Mouse (Mus musculus): Measurements from ENCODE around the gene Fhad1.

Fhad1 gene

DNA sequence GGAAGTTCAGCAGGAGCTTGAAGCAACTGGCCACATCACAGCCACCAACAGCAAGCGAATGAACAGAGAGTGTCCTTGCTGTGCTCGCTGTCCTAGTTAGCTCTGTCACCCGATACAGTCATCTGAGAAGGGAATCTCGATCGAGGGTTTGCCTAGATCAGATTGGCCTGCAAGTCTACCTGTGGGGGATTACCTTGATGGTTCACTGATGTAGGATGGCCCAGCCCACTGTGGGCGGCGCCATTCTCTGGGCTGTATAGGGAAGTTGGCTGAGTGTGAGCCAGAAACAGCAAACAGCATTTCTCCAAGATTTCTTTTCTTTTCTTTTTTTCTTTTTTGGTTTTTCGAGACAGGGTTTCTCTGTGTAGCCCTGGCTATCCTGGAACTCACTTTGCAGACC lies 150.4 kb downstream of the Fhad1 start:
- DNase-seq (ENCODE audit: low spot score in 2 of 2): no peak

DNA sequence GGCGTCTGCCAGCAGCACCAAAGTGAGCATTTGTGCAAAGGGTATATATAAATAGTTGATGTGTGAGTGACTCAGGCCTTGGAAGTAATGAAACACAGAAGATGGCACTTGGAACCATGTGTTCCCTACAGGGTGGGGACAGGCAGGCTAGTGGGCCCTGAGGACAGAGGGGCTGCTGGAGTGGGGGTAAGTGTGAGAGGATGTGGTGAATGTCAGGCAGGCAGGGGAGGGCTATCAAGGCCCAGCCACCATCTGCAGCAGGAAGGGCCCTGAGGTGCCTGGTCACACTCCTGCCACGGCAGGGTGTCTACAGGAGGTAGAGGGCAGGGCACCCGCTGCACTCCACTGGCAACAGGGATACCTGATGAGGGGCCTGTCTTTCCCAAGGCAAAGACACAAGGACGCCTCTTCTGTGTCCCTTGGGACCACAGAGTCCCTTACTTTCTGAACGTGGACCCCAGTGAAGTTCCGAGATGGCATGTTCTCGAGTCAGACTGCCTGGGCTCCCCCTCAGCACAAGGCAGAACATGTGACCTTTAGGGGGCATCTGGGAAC lies 151.1 kb downstream of the Fhad1 start:
- DNase-seq (ENCODE audit: low spot score in 2 of 2): no peak

DNA sequence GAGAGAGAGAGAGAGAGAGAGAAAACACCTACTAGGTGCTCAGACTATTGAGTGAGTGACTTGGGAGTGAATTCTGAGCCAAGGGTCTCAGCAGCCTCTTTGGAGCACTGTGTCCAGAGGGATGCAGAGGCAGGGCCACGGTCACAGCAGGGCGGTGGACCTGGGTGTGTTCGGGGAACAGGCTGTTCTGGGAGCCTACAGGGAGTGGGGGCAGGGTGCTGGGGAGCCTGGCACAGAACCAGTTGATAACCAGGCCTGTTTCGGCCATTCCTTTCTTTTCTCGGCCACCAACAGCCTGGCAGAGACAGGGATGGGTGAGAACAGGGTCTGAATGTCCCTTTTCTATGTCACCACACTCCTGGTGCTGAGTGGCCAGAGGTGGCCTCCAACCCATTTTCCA lies 152.0 kb downstream of the Fhad1 start:
- DNase-seq (ENCODE audit: low spot score in 2 of 2): no peak

DNA sequence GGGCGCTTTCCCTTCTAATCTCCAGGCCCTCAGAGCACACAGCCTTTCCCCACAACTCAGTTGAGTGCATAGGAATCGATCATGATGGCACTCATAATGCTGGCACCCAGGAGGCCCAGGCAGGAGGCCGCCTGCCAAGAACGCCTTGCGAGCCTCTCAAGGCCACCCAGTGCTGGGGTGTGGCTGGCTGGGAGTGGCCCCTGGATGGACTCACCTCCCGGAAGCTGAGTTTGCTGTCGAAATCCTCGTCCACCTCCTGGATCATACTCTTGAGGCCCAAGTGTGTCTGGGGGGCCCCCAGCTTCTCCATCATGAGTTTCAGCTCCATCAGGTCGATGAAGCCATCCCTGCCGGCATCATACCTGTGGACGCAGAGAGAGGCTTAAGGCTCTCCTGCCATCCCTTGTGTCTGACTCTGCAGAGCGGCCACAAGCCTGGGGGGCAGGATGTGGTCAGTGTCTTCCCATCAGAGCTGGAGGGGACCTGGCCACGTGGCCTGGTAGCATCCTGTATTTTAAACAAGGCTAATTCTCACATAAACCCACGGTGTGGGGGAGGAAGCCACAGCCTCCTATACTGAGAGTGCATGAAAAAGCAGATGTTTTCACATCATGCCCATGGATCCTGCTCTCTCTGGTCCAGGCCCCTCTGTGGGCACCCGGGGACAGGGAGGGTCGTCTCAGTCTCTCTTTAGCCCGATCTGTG lies 153.1 kb downstream of the Fhad1 start:
- DNase-seq (ENCODE audit: low spot score in 2 of 2): no peak

DNA sequence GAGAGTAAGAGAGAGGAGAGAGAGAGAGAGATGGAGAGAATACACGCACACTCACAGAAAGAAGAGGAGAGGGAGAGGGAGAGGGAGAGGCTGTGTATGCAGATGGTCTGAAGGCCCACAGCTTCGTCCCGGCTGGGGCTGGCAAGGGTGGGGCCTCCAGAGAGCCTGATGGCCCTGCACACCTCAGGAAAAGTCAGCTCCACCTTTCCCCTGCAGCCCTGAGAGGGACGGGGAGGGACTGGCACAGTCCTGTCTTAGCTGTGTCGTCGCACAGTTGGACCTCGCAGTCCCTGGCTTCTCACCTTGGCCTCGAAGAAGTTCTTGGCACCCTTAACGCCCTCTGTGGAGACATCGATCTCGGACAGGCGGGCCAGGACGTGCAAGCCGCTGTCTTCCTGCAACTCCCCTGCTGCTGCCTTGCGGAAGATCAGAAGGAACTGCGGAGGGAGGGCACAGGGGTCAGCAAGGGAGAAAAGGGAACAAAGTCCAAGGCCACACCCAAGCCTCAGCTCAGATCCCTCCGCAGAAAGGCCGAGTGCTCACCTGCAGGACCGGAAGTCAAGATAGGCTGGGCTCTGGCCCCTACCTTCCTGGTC lies 154.5 kb downstream of the Fhad1 start:
- DNase-seq (ENCODE audit: low spot score in 2 of 2): no peak

DNA sequence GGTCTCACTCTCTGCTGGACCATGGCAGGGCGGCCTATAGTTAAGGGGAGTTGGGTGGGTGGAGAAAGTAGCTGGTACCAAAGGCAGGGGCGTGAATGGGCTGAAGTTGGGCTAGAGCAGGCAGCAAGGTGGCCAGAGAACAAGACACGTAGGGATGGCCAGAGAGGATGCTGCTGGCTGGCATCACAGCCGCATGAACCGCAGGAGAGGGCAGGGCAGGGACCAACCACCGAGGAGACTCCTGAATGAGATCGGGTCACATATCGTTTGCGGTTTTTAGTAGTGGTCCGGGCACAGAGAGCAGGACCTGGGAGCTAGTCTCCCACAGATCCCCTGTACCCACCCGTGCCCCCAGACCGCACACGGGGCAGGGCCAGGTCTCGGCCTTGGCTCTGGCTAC lies 155.5 kb downstream of the Fhad1 start:
- no peak for DNase-seq (ENCODE audit: low spot score in 2 of 2)

DNA sequence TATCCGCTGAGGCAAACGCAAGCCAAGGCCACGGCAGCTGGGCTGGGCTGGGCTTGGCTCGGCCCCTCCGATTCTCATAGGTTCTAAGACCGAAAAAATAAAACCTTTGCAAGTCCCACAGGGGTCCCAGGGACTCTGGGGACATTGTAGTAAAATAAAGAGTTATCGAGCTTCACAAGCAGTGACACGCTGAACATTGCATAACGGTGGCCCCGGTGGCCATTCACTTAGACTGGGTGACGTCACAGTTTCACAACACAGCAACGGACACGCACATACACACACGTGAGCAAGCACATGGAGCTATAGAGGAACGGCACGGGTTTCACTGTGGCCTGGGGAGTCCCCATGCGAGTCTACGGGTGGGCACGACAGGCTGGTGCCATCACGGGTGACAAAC lies 156.4 kb downstream of the Fhad1 start:
- DNase-seq (ENCODE audit: low spot score in 2 of 2): no peak

DNA sequence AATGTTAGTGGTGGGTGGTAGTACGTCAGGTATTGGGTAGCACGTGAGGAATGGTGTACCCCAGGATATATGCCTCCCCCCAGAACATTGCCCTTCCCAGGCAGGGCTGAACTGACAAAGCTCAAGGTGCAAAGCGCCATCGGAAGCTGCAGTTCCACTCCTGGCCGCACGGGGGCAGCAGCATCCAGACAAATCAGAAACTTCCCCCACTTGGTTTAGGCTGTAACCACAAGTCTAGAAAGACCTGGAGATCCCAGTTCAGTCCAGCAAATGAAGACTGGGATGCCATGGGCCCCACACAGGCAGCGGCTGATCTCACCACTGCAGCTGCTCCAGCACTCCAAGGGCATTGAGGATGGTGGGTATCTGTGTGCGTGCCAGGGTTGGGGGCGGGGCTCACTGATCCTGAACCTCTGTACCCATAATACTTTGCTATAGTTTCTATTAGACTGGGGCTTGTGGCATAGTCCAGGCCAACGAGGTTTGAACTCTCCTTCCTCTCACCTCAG lies 157.4 kb downstream of the Fhad1 start:
- peak; percentile 87 to 94 for DNase-seq (ENCODE audit: low spot score in 2 of 2)

DNA sequence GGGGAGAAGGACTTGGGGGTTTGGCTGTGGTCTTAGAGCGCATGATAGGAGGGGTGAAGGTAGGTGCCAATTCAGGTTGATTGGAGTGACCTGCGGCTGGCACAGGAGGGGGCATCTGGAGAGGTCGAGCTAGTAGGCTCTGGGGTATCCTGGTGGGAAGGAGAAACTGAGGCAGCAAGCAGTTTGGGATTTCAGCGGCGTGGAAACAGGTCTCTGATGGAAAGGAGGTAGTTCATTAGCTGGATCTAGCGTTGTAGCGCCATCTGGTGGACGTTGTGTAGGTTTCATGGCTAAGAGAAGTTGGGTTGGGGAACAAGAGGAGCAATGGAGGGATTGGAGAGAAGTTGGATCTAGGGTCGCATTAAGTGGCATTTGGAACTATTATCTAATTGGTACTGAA lies 161.4 kb downstream of the Fhad1 start:
- DNase-seq (ENCODE audit: low spot score in 2 of 2): peak in 1 of 2 experiments; percentile 58

DNA sequence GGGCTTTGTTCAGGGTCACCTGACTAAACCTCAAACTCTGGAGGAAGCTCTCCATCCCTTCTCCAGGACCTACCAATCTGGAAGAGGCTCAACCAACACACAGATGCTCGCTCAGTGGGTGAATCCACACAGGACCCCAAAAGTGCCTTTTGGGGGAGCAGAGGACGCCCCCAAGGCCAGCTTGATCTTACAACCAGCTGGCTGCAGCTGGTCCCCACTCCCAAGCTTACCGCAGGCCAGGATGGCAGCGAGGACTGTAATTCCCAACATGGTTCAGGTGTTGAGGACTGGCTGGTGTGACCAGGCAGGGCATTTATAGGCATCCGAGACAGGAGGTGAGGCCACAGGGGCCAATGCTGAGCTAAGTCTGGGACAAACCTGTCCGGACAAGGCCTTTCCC lies 168.9 kb downstream of the Fhad1 start, which contains the start of gene Ctrc:
Ctrc (minus strand) TSS at position 361 of the 400 bp plus-strand sequence.
- DNase-seq (ENCODE audit: low spot score in 2 of 2): no peak

Data from frontal cortex, postnatal 36 days (tissue).